Mouse (Mus musculus): Measurements from ENCODE around the gene Kcnc4. TPM values are rescaled to one million over a fixed set of nuclear protein-coding genes. Genes with fewer than 3 reads are reported as not detected.

The Kcnc4 gene
- polyA plus RNA-seq, 2 experiments, result 0.36 to 1.4 TPM

GRCm38 (mm10) chr3:107472198-107472597 is 12.8 kb upstream of the Kcnc4 start:
- no peaks in the 10 kb centered on the region for H3K9me3 ChIP-seq (ENCODE audit: control insufficient read depth, low read length)
- DNase-seq (ENCODE audit: low spot score) (peak; percentile 34), ATAC-seq (ENCODE audit: low FRiP score, low read depth) (no peak)
- H3K4me1 ChIP-seq (ENCODE audit: control insufficient read depth, insufficient read depth, low read length), result no peaks in the 10 kb centered on the region
- 36% methylated on average over 6 of the region's 6 CpGs for WGBS
- no peak overlapping the region for H3K9ac ChIP-seq (ENCODE audit: low read depth, low read length, severe bottlenecking)
- H3K27ac ChIP-seq (replicated peaks; ENCODE audit: low read depth, low read length), result no peak overlapping the region
- no peaks in the 10 kb centered on the region for H3K36me3 ChIP-seq (ENCODE audit: control insufficient read depth, insufficient read depth, low read length)
- H3K27me3 ChIP-seq (ENCODE audit: control insufficient read depth, insufficient read depth, low read length), result no peaks in the 10 kb centered on the region
- no peak for TF ChIP-seq POLR2A (IDR thresholded peaks at IDR 0.05; ENCODE audit: borderline replicate concordance, extremely low read depth, insufficient read depth, insufficient read length)
- no peak overlapping the region for H3K4me2 ChIP-seq (replicated peaks; ENCODE audit: low read depth, low read length, severe bottlenecking)
- H3K4me3 ChIP-seq (replicated peaks; ENCODE audit: low read length), result no peak overlapping the region

DNA sequence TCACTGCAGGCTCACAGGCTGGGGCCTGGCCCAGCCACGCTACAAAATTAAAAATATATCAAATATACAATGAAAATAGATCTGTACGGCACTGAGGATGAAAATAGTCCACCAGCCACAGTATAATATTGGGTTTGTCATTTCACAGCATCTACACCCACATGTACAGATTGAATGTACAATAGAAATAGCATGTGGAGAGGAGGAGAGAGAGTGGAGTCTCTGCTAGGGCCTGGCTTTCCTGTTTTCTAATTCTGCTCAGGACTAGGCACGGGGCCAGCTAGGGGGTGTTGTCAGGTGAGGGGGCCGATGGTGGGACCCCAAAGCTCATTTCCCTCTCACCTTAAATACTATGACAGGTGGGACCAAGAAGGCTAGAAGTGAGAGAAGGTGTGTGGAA is 9.7 kb upstream of the Kcnc4 start:
- Histone ChIP-seq H3K27me3 (ENCODE audit: control insufficient read depth, insufficient read depth, low read length) (0 out of 2 replicates have a peak, but pooled peaks cover 3% of the 10 kb centered on the region), H3K27ac (replicated peaks; ENCODE audit: low read depth, low read length) (no peak overlapping the region), H3K9me3 (ENCODE audit: control insufficient read depth, low read length) (no peaks in the 10 kb centered on the region), H3K36me3 (ENCODE audit: control insufficient read depth, insufficient read depth, low read length) (no peaks in the 10 kb centered on the region), H3K4me1 (ENCODE audit: control insufficient read depth, insufficient read depth, low read length) (no peaks in the 10 kb centered on the region), H3K4me2 (replicated peaks; ENCODE audit: low read depth, low read length, severe bottlenecking) (no peak overlapping the region), H3K9ac (ENCODE audit: low read depth, low read length, severe bottlenecking) (no peak overlapping the region), H3K4me3 (replicated peaks; ENCODE audit: low read length) (no peak overlapping the region)
- no peak for TF ChIP-seq POLR2A (IDR thresholded peaks at IDR 0.05; ENCODE audit: borderline replicate concordance, extremely low read depth, insufficient read depth, insufficient read length)
- 75% methylated on average over 4 of the region's 4 CpGs for WGBS
- ATAC-seq (ENCODE audit: low FRiP score, low read depth) (no peak), DNase-seq (ENCODE audit: low spot score) (no peak)

- TF ChIP-seq POLR2A (IDR thresholded peaks at IDR 0.05; ENCODE audit: borderline replicate concordance, extremely low read depth, insufficient read depth, insufficient read length), result no peak
- H3K9ac ChIP-seq (ENCODE audit: low read depth, low read length, severe bottlenecking), result no peak overlapping the region
- no peaks in the 10 kb centered on the region for H3K36me3 ChIP-seq (ENCODE audit: control insufficient read depth, insufficient read depth, low read length)
- no peak overlapping the region for H3K4me2 ChIP-seq (replicated peaks; ENCODE audit: low read depth, low read length, severe bottlenecking)
- H3K4me3 ChIP-seq (replicated peaks; ENCODE audit: low read length), result no peak overlapping the region
- 0 out of 2 replicates have a peak, but pooled peaks cover 3% of the 10 kb centered on the region for H3K27me3 ChIP-seq (ENCODE audit: control insufficient read depth, insufficient read depth, low read length)
- no peaks in the 10 kb centered on the region for H3K9me3 ChIP-seq (ENCODE audit: control insufficient read depth, low read length)
- H3K4me1 ChIP-seq (ENCODE audit: control insufficient read depth, insufficient read depth, low read length), result no peaks in the 10 kb centered on the region
- 84% methylated on average over 11 of the region's 11 CpGs for WGBS
- ATAC-seq (ENCODE audit: low FRiP score, low read depth) (no peak), DNase-seq (ENCODE audit: low spot score) (no peak)
- no peak overlapping the region for H3K27ac ChIP-seq (replicated peaks; ENCODE audit: low read depth, low read length)
Observed at GRCm38 (mm10) chr3:107468106-107468505, 8.8 kb upstream of the Kcnc4 start.

GRCm38 (mm10) chr3:107466577-107466976 is 7.2 kb upstream of the Kcnc4 start:
- no peaks in the 10 kb centered on the region for H3K9me3 ChIP-seq (ENCODE audit: control insufficient read depth, low read length)
- peaks cover 8% of the 10 kb centered on the region for H3K27me3 ChIP-seq (ENCODE audit: control insufficient read depth, insufficient read depth, low read length)
- no peaks in the 10 kb centered on the region for H3K4me1 ChIP-seq (ENCODE audit: control insufficient read depth, insufficient read depth, low read length)
- 8% methylated on average over 6 of the region's 6 CpGs for WGBS
- no peak overlapping the region for H3K27ac ChIP-seq (replicated peaks; ENCODE audit: low read depth, low read length)
- no peak overlapping the region for H3K4me2 ChIP-seq (replicated peaks; ENCODE audit: low read depth, low read length, severe bottlenecking)
- DNase-seq (ENCODE audit: low spot score), result peak; percentile 76
- no peak for ATAC-seq (ENCODE audit: low FRiP score, low read depth)
- H3K36me3 ChIP-seq (ENCODE audit: control insufficient read depth, insufficient read depth, low read length), result no peaks in the 10 kb centered on the region
- no peak overlapping the region for H3K4me3 ChIP-seq (replicated peaks; ENCODE audit: low read length)
- H3K9ac ChIP-seq (ENCODE audit: low read depth, low read length, severe bottlenecking), result no peak overlapping the region
- TF ChIP-seq POLR2A (IDR thresholded peaks at IDR 0.05; ENCODE audit: borderline replicate concordance, extremely low read depth, insufficient read depth, insufficient read length), result no peak

DNA sequence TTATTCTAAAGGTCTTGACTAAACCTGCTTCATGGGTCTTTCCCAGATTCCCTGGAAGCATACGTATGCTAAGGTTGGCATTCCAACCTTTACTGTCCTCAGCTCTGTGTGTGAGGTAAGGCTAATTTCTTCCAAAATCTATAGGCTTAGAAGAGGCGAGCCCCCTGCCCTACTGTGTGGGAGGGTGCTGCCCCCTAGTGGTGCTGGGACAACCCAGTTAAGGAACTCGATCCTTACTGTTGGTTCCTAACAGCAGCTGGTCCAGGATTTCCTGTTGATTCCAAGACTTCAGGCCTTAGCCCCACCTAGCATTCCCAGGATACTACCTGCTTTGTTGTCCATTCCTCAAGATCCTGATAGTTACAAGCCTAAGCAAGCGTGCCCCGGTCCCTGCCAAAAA is 2.8 kb upstream of the Kcnc4 start:
- Histone ChIP-seq H3K9ac (ENCODE audit: low read depth, low read length, severe bottlenecking) (no peak overlapping the region), H3K36me3 (ENCODE audit: control insufficient read depth, insufficient read depth, low read length) (no peaks in the 10 kb centered on the region), H3K27me3 (ENCODE audit: control insufficient read depth, insufficient read depth, low read length) (peaks cover 52% of the 10 kb centered on the region), H3K4me3 (replicated peaks; ENCODE audit: low read length) (no peak overlapping the region), H3K4me1 (ENCODE audit: control insufficient read depth, insufficient read depth, low read length) (peaks cover 19% of the 10 kb centered on the region), H3K9me3 (ENCODE audit: control insufficient read depth, low read length) (no peaks in the 10 kb centered on the region), H3K4me2 (replicated peaks; ENCODE audit: low read depth, low read length, severe bottlenecking) (no peak overlapping the region), H3K27ac (replicated peaks; ENCODE audit: low read depth, low read length) (no peak overlapping the region)
- ATAC-seq (ENCODE audit: low FRiP score, low read depth), result no peak
- DNase-seq (ENCODE audit: low spot score), result peak; percentile 86
- WGBS, result 21% methylated on average over 5 of the region's 5 CpGs
- no peak for TF ChIP-seq POLR2A (IDR thresholded peaks at IDR 0.05; ENCODE audit: borderline replicate concordance, extremely low read depth, insufficient read depth, insufficient read length)
